Mouse (Mus musculus) activated CD4-positive, CD25-positive, alpha-beta regulatory T cell, adult 4 months (primary cell): Measurements from ENCODE around the gene Rbbp8nl. TPM values are rescaled to one million over a fixed set of nuclear protein-coding genes. Genes with fewer than 3 reads are reported as not detected.

Experiments used
- polyA plus RNA-seq, 2 experiments: library from polyadenylated mRNA; unstranded; fragments of 100-300 nt; shearing (Covaris generic); gene quantifications; one replicate each; pipeline ENCODE4 v1.2.1; 2017

Rbbp8nl gene
- polyA plus RNA-seq, 2 experiments from 2014 or later: not detected

Other genes starting within 250 kb of the Rbbp8nl start
- 100 to 1,000 TPM; 466 to 511 TPM for gene Psma7, start 247.4 kb downstream of the Rbbp8nl start, polyA plus RNA-seq
- under 1 TPM; 0.87 to 0.99 TPM for gene Ss18l1, start 247.4 kb downstream of the Rbbp8nl start, polyA plus RNA-seq
- gene Mtg2, start 219.3 kb downstream of the Rbbp8nl start, polyA plus RNA-seq: 10 to 100 TPM; 27.0 to 39.1 TPM
- not detected for gene Hrh3, start 185.4 kb downstream of the Rbbp8nl start, polyA plus RNA-seq
- 10 to 100 TPM; 19.3 to 21.4 TPM for gene Osbpl2, start 170.6 kb downstream of the Rbbp8nl start, polyA plus RNA-seq
- gene Adrm1, start 118.4 kb downstream of the Rbbp8nl start, polyA plus RNA-seq: 100 to 1,000 TPM in 1 of 2 experiments, 10 to 100 TPM in 1; 87.7 to 113 TPM
- under 1 TPM; 0.28 to 0.59 TPM for gene Lama5, start 64.0 kb downstream of the Rbbp8nl start, polyA plus RNA-seq
- 1,000 to 10,000 TPM; 1,181 to 1,680 TPM for gene Rps21, start 32.5 kb downstream of the Rbbp8nl start, polyA plus RNA-seq
- 1 to 10 TPM; 5.9 to 7.2 TPM for gene Cables2, start 16.4 kb downstream of the Rbbp8nl start, polyA plus RNA-seq
- gene Gata5, start 44.8 kb upstream of the Rbbp8nl start, polyA plus RNA-seq: not detected
- 1 to 10 TPM; 1.3 to 3.0 TPM for gene Slco4a1, start 166.4 kb upstream of the Rbbp8nl start, polyA plus RNA-seq
- not detected for gene Ntsr1, start 210.1 kb upstream of the Rbbp8nl start, polyA plus RNA-seq